Mouse (Mus musculus) stomach, embryonic 14.5 days (tissue): Measurements from ENCODE around the gene Sh3glb2. TPM values are rescaled to one million over a fixed set of nuclear protein-coding genes. Genes with fewer than 3 reads are reported as not detected.

Experiments used
- ATAC-seq: fragments of 200-750 bp; cut with Nextera tagmentation; 2 replicates; pipeline ENCODE4 v1.8.0; 2017; ENCODE audit warnings: low read depth, moderate TSS enrichment; ENCODE audit not compliant: insufficient number of reproducible peaks, insufficient read depth, low FRiP score
- H3K27ac ChIP-seq: fragments of 300-500 bp; sonication (generic); 2 replicates; pipeline ENCODE4 v1.5.1; 2014; ENCODE audit warnings: mild to moderate bottlenecking, low read length, moderate library complexity, mixed read lengths
- H3K27me3 ChIP-seq: fragments of 300-500 bp; sonication (generic); 2 replicates; pipeline ENCODE4 v1.6.1; 2014; ENCODE audit warnings: low read length, control low read depth, mixed read lengths; ENCODE audit not compliant: control insufficient read depth, insufficient read depth
- H3K36me3 ChIP-seq: fragments of 300-500 bp; sonication (generic); 2 replicates; pipeline ENCODE4 v1.6.1; 2014; ENCODE audit warnings: mild to moderate bottlenecking, control low read depth, low read length, moderate library complexity, mixed read lengths; ENCODE audit not compliant: control insufficient read depth, insufficient read depth
- H3K4me1 ChIP-seq: fragments of 300-500 bp; sonication (generic); 2 replicates; pipeline ENCODE4 v1.6.1; 2014; ENCODE audit warnings: low read length, control low read depth, mixed read lengths; ENCODE audit not compliant: control insufficient read depth, insufficient read depth
- H3K4me2 ChIP-seq: fragments of 300-500 bp; sonication (generic); replicated peaks from 2 replicates; pipeline ENCODE4 v1.6.1; 2014; ENCODE audit warnings: low read depth, low read length, control low read depth
- H3K4me3 ChIP-seq: fragments of 300-500 bp; sonication (generic); 2 replicates; pipeline ENCODE4 v1.5.1; 2014; ENCODE audit warnings: low read depth, low read length, control low read depth
- H3K9ac ChIP-seq: fragments of 300-500 bp; sonication (generic); replicated peaks from 2 replicates; pipeline ENCODE4 v1.6.1; 2014; ENCODE audit warnings: low read depth, mild to moderate bottlenecking, control low read depth, low read length, moderate library complexity, mixed read lengths
- H3K9me3 ChIP-seq: fragments of 300-500 bp; sonication (generic); 2 replicates; pipeline ENCODE4 v1.6.1; 2016; ENCODE audit warnings: low read depth, low read length, control low read depth; ENCODE audit not compliant: control insufficient read depth
- WGBS: fragments of 180-500 bp; shearing (Covaris S2); extraction: QIAGEN DNeasy Blood & Tissue Kit; methylation state at CpG from one replicate; pipeline ENCODE4 v1.1.7; 2014; 5-methylcytosine and 5-hydroxymethylcytosine counted together
- polyA plus RNA-seq: library from polyadenylated mRNA; unstranded; fragments of >200 nt; fragmentation: Nextera tagmentation; extraction: Ambion mirVana; gene quantifications from 2 replicates; pipeline ENCODE4 v1.2.1, GENCODE M21; 2014

Sh3glb2 gene
- polyA plus RNA-seq, 1 experiment from 2014 or later = 90.0 TPM

- Histone ChIP-seq H3K4me1 (peaks cover 34% of the 10 kb centered on the region), H3K9ac (no peak overlapping the region), H3K4me3 (no peak overlapping the region), H3K27me3 (no peaks in the 10 kb centered on the region), H3K4me2 (no peak overlapping the region), H3K27ac (peak overlapping the region; percentile 64; the same call in 1 of the 2 replicates), H3K9me3 (no peaks in the 10 kb centered on the region), H3K36me3 (peaks cover 17% of the 10 kb centered on the region; the same call in 1 of the 2 replicates)
- ATAC-seq = no peak
- 62% methylated on average over 9 of the region's 9 CpGs for WGBS
Measured at GRCm38 (mm10) chr2:30356906-30357305, 2.2 kb downstream of the Sh3glb2 start.

GRCm38 (mm10) chr2:30356266-30356665 lies 2.9 kb downstream of the Sh3glb2 start:
- Histone ChIP-seq H3K4me2 (0 out of 2 replicates have a peak overlapping the region, but pooled peaks have one; percentile 14), H3K27ac (peak overlapping the region; percentile 64; the same call in 1 of the 2 replicates), H3K9me3 (no peaks in the 10 kb centered on the region), H3K27me3 (no peaks in the 10 kb centered on the region), H3K4me3 (no peak overlapping the region), H3K36me3 (peaks cover 17% of the 10 kb centered on the region; the same call in 1 of the 2 replicates), H3K9ac (no peak overlapping the region), H3K4me1 (peaks cover 34% of the 10 kb centered on the region)
- WGBS = 28% methylated on average over 4 of the region's 4 CpGs
- no peak for ATAC-seq

- peak overlapping the region; percentile 64; the same call in 1 of the 2 replicates for H3K27ac ChIP-seq
- peaks cover 34% of the 10 kb centered on the region for H3K4me1 ChIP-seq
- H3K27me3 ChIP-seq = no peaks in the 10 kb centered on the region
- ATAC-seq = 0 out of 2 replicates have a peak, but pooled peaks have one; percentile 11
- 62% methylated on average over 4 of the region's 4 CpGs for WGBS
- H3K4me2 ChIP-seq = 0 out of 2 replicates have a peak overlapping the region, but pooled peaks have one; percentile 14
- no peaks in the 10 kb centered on the region for H3K9me3 ChIP-seq
- H3K9ac ChIP-seq = no peak overlapping the region
- H3K4me3 ChIP-seq = no peak overlapping the region
- peaks cover 19% of the 10 kb centered on the region; the same call in 1 of the 2 replicates for H3K36me3 ChIP-seq
Measured at GRCm38 (mm10) chr2:30355861-30356260, 3.3 kb downstream of the Sh3glb2 start.

GRCm38 (mm10) chr2:30351149-30351548 lies 8.0 kb downstream of the Sh3glb2 start:
- H3K4me1 ChIP-seq = peaks cover 11% of the 10 kb centered on the region
- no peak overlapping the region for H3K9ac ChIP-seq
- no peak overlapping the region for H3K4me2 ChIP-seq
- WGBS = 65% methylated on average over 2 of the region's 2 CpGs
- H3K9me3 ChIP-seq = no peaks in the 10 kb centered on the region
- ATAC-seq = no peak
- no peak overlapping the region for H3K27ac ChIP-seq
- peaks cover 54% of the 10 kb centered on the region for H3K36me3 ChIP-seq
- H3K27me3 ChIP-seq = no peaks in the 10 kb centered on the region
- no peak overlapping the region for H3K4me3 ChIP-seq

GRCm38 (mm10) chr2:30349196-30349595 lies 9.9 kb downstream of the Sh3glb2 start:
- Histone ChIP-seq H3K36me3 (peaks cover 69% of the 10 kb centered on the region), H3K4me3 (no peak overlapping the region), H3K27me3 (no peaks in the 10 kb centered on the region), H3K9ac (no peak overlapping the region), H3K4me2 (no peak overlapping the region), H3K9me3 (no peaks in the 10 kb centered on the region), H3K27ac (no peak overlapping the region), H3K4me1 (no peaks in the 10 kb centered on the region)
- ATAC-seq = no peak
- WGBS = 94% methylated on average over 6 of the region's 6 CpGs

- no peaks in the 10 kb centered on the region for H3K4me1 ChIP-seq
- H3K4me2 ChIP-seq = no peak overlapping the region
- H3K27ac ChIP-seq = no peak overlapping the region
- H3K9me3 ChIP-seq = no peaks in the 10 kb centered on the region
- H3K27me3 ChIP-seq = no peaks in the 10 kb centered on the region
- peaks cover 86% of the 10 kb centered on the region for H3K36me3 ChIP-seq
- H3K9ac ChIP-seq = no peak overlapping the region
- WGBS = 90% methylated on average over 7 of the region's 7 CpGs
- no peak for ATAC-seq
- H3K4me3 ChIP-seq = no peak overlapping the region
Measured at GRCm38 (mm10) chr2:30345971-30346676, 13.0 kb downstream of the Sh3glb2 start.

- Histone ChIP-seq H3K9me3 (no peaks in the 10 kb centered on the region), H3K27me3 (no peaks in the 10 kb centered on the region), H3K36me3 (peaks cover 78% of the 10 kb centered on the region), H3K4me1 (no peaks in the 10 kb centered on the region), H3K9ac (no peak overlapping the region), H3K4me2 (no peak overlapping the region), H3K4me3 (no peak overlapping the region), H3K27ac (no peak overlapping the region)
- WGBS = 68% methylated on average over 14 of the region's 14 CpGs
- no peak for ATAC-seq
Measured at GRCm38 (mm10) chr2:30343601-30344137, 15.5 kb downstream of the Sh3glb2 start.

GRCm38 (mm10) chr2:30342544-30342943 lies 16.6 kb downstream of the Sh3glb2 start:
- no peak for ATAC-seq
- H3K27me3 ChIP-seq = no peaks in the 10 kb centered on the region

More at GRCm38 (mm10) chr2:30342544-30342943, 16.6 kb downstream of the Sh3glb2 start:
- Histone ChIP-seq H3K36me3 (peaks cover 71% of the 10 kb centered on the region), H3K4me1 (no peaks in the 10 kb centered on the region), H3K4me2 (no peak overlapping the region), H3K9ac (no peak overlapping the region), H3K4me3 (no peak overlapping the region), H3K9me3 (no peaks in the 10 kb centered on the region), H3K27ac (no peak overlapping the region)
- WGBS = 92% methylated on average over 7 of the region's 7 CpGs
